Mouse (Mus musculus) midbrain, embryonic 13.5 days (tissue): Measurements from ENCODE around the gene Ryk. TPM values are rescaled to one million over a fixed set of nuclear protein-coding genes. Genes with fewer than 3 reads are reported as not detected.

Experiments
- ATAC-seq: fragments of 200-750 bp; cut with Nextera tagmentation; 2 replicates; pipeline ENCODE4 v1.8.0; 2017; ENCODE audit warnings: mild to moderate bottlenecking, moderate TSS enrichment, moderate library complexity
- H3K27ac ChIP-seq: fragments of 300-500 bp; sonication (generic); 2 replicates; pipeline ENCODE4 v1.5.1; 2015; ENCODE audit warnings: inconsistent platforms, mild to moderate bottlenecking, moderate library complexity
- H3K27me3 ChIP-seq: fragments of 300-500 bp; sonication (generic); 2 replicates; pipeline ENCODE4 v1.6.1; 2015; ENCODE audit warnings: mild to moderate bottlenecking, inconsistent platforms
- H3K36me3 ChIP-seq: fragments of 300-500 bp; sonication (generic); 2 replicates; pipeline ENCODE4 v1.6.1; 2015; ENCODE audit warnings: mild to moderate bottlenecking, inconsistent platforms
- H3K4me1 ChIP-seq: fragments of 300-500 bp; sonication (generic); replicated peaks from 2 replicates; pipeline ENCODE4 v1.6.1; 2015; ENCODE audit warnings: inconsistent platforms
- H3K4me2 ChIP-seq: fragments of 300-500 bp; sonication (generic); replicated peaks from 2 replicates; pipeline ENCODE4 v1.6.1; 2015; ENCODE audit warnings: moderate library complexity, mild to moderate bottlenecking, inconsistent platforms
- H3K4me3 ChIP-seq: fragments of 300-500 bp; sonication (generic); replicated peaks from 2 replicates; pipeline ENCODE4 v1.5.1; 2015; ENCODE audit warnings: mild to moderate bottlenecking, inconsistent platforms
- H3K9ac ChIP-seq: fragments of 300-500 bp; sonication (generic); replicated peaks from 2 replicates; pipeline ENCODE4 v1.6.1; 2015; ENCODE audit warnings: mild to moderate bottlenecking, inconsistent platforms
- H3K9me3 ChIP-seq: fragments of 300-500 bp; sonication (generic); 2 replicates; pipeline ENCODE4 v1.6.1; 2016; ENCODE audit warnings: mild to moderate bottlenecking, inconsistent platforms
- WGBS: fragments of 180-500 bp; shearing (Covaris S2); methylation state at CpG from one replicate; pipeline ENCODE4 v1.1.7; 2015; 5-methylcytosine and 5-hydroxymethylcytosine counted together
- polyA plus RNA-seq: library from polyadenylated mRNA; unstranded; fragments of >200 nt; fragmentation: Nextera tagmentation; extraction: Ambion mirVana; gene quantifications from 2 replicates; pipeline ENCODE4 v1.2.1, GENCODE M21; 2015

The Ryk gene
- polyA plus RNA-seq, 1 experiment from 2014 or later: 14.5 TPM

DNA sequence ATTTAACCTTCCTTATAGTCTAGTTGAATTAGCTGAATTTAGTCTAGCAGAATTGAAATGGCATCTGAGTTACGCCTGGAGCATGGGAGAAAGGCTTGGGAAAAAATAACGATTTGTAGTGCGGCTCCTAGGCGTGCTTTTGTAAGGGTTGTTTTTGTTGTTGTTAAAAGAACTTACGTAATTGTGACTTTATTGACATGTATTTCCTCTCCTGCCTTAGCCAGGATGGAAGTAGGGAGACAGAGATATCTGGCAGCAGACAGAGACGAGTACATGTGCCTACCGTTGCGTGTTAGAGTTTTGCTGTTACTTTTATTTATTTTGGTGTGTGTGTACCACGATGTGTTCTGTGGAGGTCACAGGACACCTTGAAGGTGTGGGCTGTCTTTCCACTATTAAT, 1.6 kb downstream of the Ryk start:
- WGBS: 75% methylated on average over 9 of the region's 9 CpGs
- Histone ChIP-seq H3K9ac (peak overlapping the region; percentile 97; the same call in 1 of the 2 replicates), H3K9me3 (no peaks in the 10 kb centered on the region), H3K27me3 (no peaks in the 10 kb centered on the region), H3K4me2 (peak overlapping the region; percentile 82), H3K4me1 (peaks cover 44% of the 10 kb centered on the region), H3K27ac (no peak overlapping the region), H3K36me3 (no peaks in the 10 kb centered on the region), H3K4me3 (peak overlapping the region; percentile 84)
- no peak for ATAC-seq

- Histone ChIP-seq H3K9me3 (no peaks in the 10 kb centered on the region), H3K4me2 (peak overlapping the region; percentile 22), H3K36me3 (no peaks in the 10 kb centered on the region), H3K27me3 (no peaks in the 10 kb centered on the region), H3K4me3 (no peak overlapping the region), H3K4me1 (peaks cover 74% of the 10 kb centered on the region), H3K27ac (peak overlapping the region; percentile 17; the same call in 1 of the 2 replicates), H3K9ac (peak overlapping the region; percentile 42)
- WGBS: 30% methylated on average over 16 of the region's 16 CpGs
- no peak for ATAC-seq
Observed at GRCm38 (mm10) chr9:102840792-102841778, 6.4 kb downstream of the Ryk start.

DNA sequence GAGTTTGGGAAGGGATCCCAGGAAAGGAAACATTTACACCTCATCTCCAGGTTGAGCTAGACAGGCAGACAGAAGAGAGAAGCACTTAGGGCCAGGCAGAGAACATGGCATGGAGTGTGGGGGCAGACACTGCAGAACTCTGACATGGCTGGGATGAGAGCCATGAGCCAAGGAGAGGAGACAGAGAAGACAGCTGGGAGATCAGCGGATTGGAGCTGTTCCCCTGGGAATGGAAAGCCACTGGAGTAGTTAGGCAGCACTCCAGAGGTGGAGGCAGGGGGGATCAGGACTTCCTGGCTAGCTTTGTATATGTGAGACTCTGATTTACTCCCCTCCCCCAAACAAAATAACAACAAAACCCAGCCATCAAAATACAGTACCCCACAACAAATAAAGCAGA, 7.1 kb downstream of the Ryk start:
- ATAC-seq: no peak
- 32% methylated on average over 1 of the region's 1 CpGs for WGBS

DNA sequence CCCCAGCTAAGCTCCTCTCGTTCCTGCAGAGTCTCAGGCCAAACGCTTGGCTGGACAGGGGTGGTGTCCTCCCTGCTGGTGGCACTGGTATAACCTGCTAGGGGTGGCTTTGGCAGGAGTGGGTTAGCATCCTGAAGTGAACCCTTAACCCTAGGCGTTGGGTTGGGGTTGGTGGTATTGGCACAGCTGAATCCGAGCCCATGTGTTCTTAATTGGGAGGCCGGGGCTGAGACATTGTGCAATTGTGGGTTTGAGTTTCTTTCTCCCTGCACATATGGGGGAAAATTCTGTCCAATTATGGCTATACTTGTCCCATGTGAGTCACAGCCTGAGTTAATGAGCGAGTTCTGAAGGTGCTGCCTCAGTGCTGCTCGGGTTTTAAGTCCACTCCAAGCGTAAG, 7.8 kb downstream of the Ryk start:
- H3K36me3 ChIP-seq: no peaks in the 10 kb centered on the region
- no peak overlapping the region for H3K4me3 ChIP-seq
- H3K9ac ChIP-seq: no peak overlapping the region
- no peak overlapping the region for H3K27ac ChIP-seq
- no peaks in the 10 kb centered on the region for H3K27me3 ChIP-seq
- H3K4me2 ChIP-seq: no peak overlapping the region
- H3K9me3 ChIP-seq: no peaks in the 10 kb centered on the region
- 61% methylated on average over 8 of the region's 8 CpGs for WGBS
- ATAC-seq: no peak
- H3K4me1 ChIP-seq: peaks cover 66% of the 10 kb centered on the region

More for the DNA sequence above, 7.1 kb downstream of the Ryk start:
- H3K9ac ChIP-seq: no peak overlapping the region
- no peak overlapping the region for H3K27ac ChIP-seq
- no peaks in the 10 kb centered on the region for H3K36me3 ChIP-seq
- H3K4me1 ChIP-seq: peaks cover 67% of the 10 kb centered on the region
- no peak overlapping the region for H3K4me2 ChIP-seq
- H3K4me3 ChIP-seq: no peak overlapping the region
- H3K27me3 ChIP-seq: no peaks in the 10 kb centered on the region
- no peaks in the 10 kb centered on the region for H3K9me3 ChIP-seq

GRCm38 (mm10) chr9:102843577-102843976, 8.9 kb downstream of the Ryk start:
- no peak overlapping the region for H3K4me2 ChIP-seq
- H3K9me3 ChIP-seq: no peaks in the 10 kb centered on the region
- no peak overlapping the region for H3K4me3 ChIP-seq
- no peak overlapping the region for H3K27ac ChIP-seq
- no peak overlapping the region for H3K9ac ChIP-seq
- peaks cover 74% of the 10 kb centered on the region for H3K4me1 ChIP-seq
- 56% methylated on average over 4 of the region's 4 CpGs for WGBS
- no peaks in the 10 kb centered on the region for H3K36me3 ChIP-seq
- H3K27me3 ChIP-seq: no peaks in the 10 kb centered on the region
- no peak for ATAC-seq

DNA sequence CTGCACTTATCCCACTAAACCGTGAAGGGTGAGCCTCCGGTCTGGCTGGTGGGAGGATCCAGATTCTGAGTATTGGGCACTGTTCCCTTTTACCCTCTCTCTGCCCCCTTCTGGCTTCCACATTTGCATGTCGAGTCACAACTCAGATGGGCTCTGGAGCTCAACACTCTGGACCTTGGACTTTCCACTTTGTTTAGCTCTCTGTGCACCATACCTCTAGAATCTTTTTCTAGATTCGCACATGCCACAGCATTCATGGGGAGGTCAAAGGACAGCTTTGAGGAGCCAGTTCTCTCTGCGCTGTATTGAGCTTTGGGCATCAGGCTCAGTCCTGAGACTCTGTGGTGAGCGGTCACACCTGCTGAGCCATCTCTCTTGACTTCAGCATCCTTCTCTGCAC, 11.1 kb downstream of the Ryk start:
- H3K27me3 ChIP-seq: no peaks in the 10 kb centered on the region
- no peaks in the 10 kb centered on the region for H3K36me3 ChIP-seq
- H3K9me3 ChIP-seq: no peaks in the 10 kb centered on the region
- no peak overlapping the region for H3K27ac ChIP-seq
- no peak overlapping the region for H3K4me3 ChIP-seq
- H3K9ac ChIP-seq: no peak overlapping the region
- peaks cover 59% of the 10 kb centered on the region for H3K4me1 ChIP-seq
- ATAC-seq: no peak
- WGBS: 81% methylated on average over 6 of the region's 6 CpGs
- no peak overlapping the region for H3K4me2 ChIP-seq

DNA sequence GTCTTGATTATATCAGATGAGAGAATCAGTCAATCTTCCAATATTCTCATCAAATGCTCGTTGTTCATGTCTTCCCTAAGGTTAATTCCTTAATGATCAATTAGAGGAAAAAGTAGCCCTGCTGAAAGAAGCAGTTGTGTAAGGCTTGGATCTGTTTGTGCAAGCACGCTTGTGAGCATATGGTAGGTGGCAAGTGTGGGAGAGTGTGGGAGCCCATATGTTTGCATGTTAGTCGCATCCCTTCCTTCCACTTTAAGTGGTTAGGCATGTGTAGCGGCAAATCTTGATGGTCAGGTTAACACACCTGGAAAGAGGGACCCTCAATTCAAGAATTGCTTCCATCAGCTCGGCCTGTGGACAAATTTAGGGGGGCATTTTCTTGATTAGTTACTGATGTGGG, 11.6 kb downstream of the Ryk start:
- Histone ChIP-seq H3K27ac (no peak overlapping the region), H3K4me1 (peaks cover 54% of the 10 kb centered on the region)
- WGBS: 91% methylated on average over 5 of the region's 5 CpGs

DNA sequence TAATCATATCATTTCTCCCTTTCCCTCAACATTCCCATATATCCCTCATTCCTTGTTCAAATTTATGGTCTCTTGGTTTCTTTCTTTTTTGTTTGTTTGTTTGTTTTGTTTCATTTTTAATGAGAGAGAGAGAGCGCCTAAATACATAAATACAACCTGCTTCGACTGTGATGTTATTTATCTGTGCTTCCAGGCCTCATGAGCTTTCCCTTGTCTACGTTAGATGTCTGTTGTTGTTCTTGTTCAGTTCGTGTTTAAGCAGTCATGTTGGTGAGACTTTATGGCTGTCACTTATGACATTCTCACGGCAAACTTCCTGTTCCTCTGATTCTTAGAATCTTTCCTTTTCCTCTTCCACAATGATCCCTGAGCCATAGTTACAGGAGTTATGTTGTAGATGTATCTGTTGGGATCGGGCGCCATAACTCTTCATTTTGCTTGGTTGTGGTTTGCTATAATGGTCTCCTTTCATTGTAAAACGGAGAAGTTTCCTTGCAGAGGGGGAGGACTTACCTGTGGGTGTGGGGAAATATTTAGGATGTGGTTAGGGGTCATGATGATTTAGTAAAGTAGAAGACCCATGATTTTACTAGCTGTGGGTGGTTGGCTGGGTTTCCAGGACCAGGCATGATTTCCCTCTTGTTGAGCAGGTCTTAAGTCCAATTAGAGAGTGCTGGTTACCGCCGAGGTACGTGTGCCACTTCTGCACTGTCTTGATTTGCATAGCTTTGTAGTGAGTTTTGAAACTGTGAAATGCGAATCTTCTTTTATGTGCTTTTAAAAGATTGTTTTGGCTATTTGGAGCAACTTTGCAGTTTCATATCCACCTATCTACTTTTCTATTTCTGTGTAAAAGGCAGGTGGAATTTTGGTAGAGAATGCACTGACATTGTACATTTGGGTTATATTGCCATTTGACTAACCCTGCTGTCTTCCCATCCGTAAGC, 17.6 kb downstream of the Ryk start:
- H3K27me3 ChIP-seq: no peaks in the 10 kb centered on the region
- no peaks in the 10 kb centered on the region for H3K9me3 ChIP-seq
- H3K36me3 ChIP-seq: no peaks in the 10 kb centered on the region
- WGBS: 93% methylated on average over 13 of the region's 13 CpGs
- no peak overlapping the region for H3K9ac ChIP-seq
- peaks cover 14% of the 10 kb centered on the region for H3K4me1 ChIP-seq
- no peak overlapping the region for H3K4me3 ChIP-seq
- no peak for ATAC-seq
- H3K4me2 ChIP-seq: no peak overlapping the region
- H3K27ac ChIP-seq: no peak overlapping the region

More for the DNA sequence above, 11.6 kb downstream of the Ryk start:
- Histone ChIP-seq H3K9me3 (no peaks in the 10 kb centered on the region), H3K4me3 (no peak overlapping the region), H3K4me2 (no peak overlapping the region), H3K36me3 (no peaks in the 10 kb centered on the region), H3K9ac (no peak overlapping the region), H3K27me3 (no peaks in the 10 kb centered on the region)
- no peak for ATAC-seq

DNA sequence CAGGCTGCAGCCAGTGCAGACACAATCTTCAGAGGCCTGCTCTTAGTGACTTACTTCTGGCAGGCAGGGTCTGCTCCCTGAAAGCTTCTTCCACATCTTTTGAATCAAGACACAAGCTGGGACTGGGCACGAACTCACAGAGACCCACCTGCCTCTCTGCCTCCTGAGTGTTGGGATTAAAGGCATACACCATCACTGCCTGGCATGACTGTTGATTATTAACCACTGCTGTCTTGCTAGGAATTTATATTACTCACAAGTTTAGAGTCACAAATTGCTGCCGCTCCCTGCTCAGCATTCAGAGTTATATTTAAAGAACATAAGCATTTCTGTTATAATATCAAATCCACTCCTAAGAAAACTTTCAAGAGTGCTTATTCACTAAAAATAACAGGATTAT, 23.1 kb downstream of the Ryk start:
- Histone ChIP-seq H3K27me3 (no peaks in the 10 kb centered on the region), H3K36me3 (peaks cover 4% of the 10 kb centered on the region; the same call in 1 of the 2 replicates), H3K9me3 (no peaks in the 10 kb centered on the region), H3K4me2 (no peak overlapping the region), H3K27ac (no peak overlapping the region), H3K4me1 (no peaks in the 10 kb centered on the region), H3K9ac (no peak overlapping the region), H3K4me3 (no peak overlapping the region)
- ATAC-seq: no peak
- 93% methylated on average over 2 of the region's 2 CpGs for WGBS

GRCm38 (mm10) chr9:102858283-102858682, 23.6 kb downstream of the Ryk start:
- no peak for ATAC-seq
- no peak overlapping the region for H3K9ac ChIP-seq
- 88% methylated on average over 5 of the region's 5 CpGs for WGBS

GRCm38 (mm10) chr9:102859399-102859798, 24.7 kb downstream of the Ryk start:
- Histone ChIP-seq H3K27ac (no peak overlapping the region), H3K9ac (no peak overlapping the region), H3K27me3 (no peaks in the 10 kb centered on the region), H3K4me2 (no peak overlapping the region), H3K4me3 (no peak overlapping the region), H3K36me3 (peaks cover 4% of the 10 kb centered on the region; the same call in 1 of the 2 replicates), H3K9me3 (no peaks in the 10 kb centered on the region), H3K4me1 (peaks cover 10% of the 10 kb centered on the region)
- 93% methylated on average over 5 of the region's 5 CpGs for WGBS
- ATAC-seq: no peak

More at GRCm38 (mm10) chr9:102858283-102858682, 23.6 kb downstream of the Ryk start:
- Histone ChIP-seq H3K4me2 (no peak overlapping the region), H3K27ac (no peak overlapping the region), H3K36me3 (peaks cover 4% of the 10 kb centered on the region; the same call in 1 of the 2 replicates), H3K27me3 (no peaks in the 10 kb centered on the region), H3K4me3 (no peak overlapping the region), H3K9me3 (no peaks in the 10 kb centered on the region), H3K4me1 (no peaks in the 10 kb centered on the region)

- H3K9me3 ChIP-seq: no peaks in the 10 kb centered on the region
- H3K36me3 ChIP-seq: peaks cover 4% of the 10 kb centered on the region; the same call in 1 of the 2 replicates
- no peaks in the 10 kb centered on the region for H3K27me3 ChIP-seq
- H3K27ac ChIP-seq: no peak overlapping the region
- no peak for ATAC-seq
- no peak overlapping the region for H3K9ac ChIP-seq
- H3K4me3 ChIP-seq: no peak overlapping the region
- no peak overlapping the region for H3K4me2 ChIP-seq
- WGBS: 99% methylated on average over 10 of the region's 10 CpGs
- peaks cover 15% of the 10 kb centered on the region for H3K4me1 ChIP-seq
Observed at GRCm38 (mm10) chr9:102859963-102860362, 25.2 kb downstream of the Ryk start.
